Mouse (Mus musculus): ENCODE measurements around the gene Ugt1a2.

Ugt1a2 gene

GRCm38 (mm10) chr1:88233421-88234247 is 33.2 kb downstream of the Ugt1a2 start:
- no peak for DNase-seq (ENCODE audit: low spot score)

- no peak for DNase-seq (ENCODE audit: low spot score)
These were observed 33.8 kb downstream of the Ugt1a2 start for GRCm38 (mm10) chr1:88234248-88234610.

GRCm38 (mm10) chr1:88234646-88235045 is 34.2 kb downstream of the Ugt1a2 start:
- no peak for DNase-seq (ENCODE audit: low spot score)

GRCm38 (mm10) chr1:88235046-88235893 is 34.9 kb downstream of the Ugt1a2 start:
- DNase-seq (ENCODE audit: low spot score) = no peak

GRCm38 (mm10) chr1:88235894-88236415 is 35.6 kb downstream of the Ugt1a2 start:
- no peak for DNase-seq (ENCODE audit: low spot score)

GRCm38 (mm10) chr1:88237311-88237710 is 36.9 kb downstream of the Ugt1a2 start:
- no peak for DNase-seq (ENCODE audit: low spot score)

- DNase-seq (ENCODE audit: low spot score) = no peak
These were observed 38.4 kb downstream of the Ugt1a2 start for GRCm38 (mm10) chr1:88238771-88239170.

- no peak for DNase-seq (ENCODE audit: low spot score)
These were observed 39.7 kb downstream of the Ugt1a2 start for GRCm38 (mm10) chr1:88240072-88240471.

GRCm38 (mm10) chr1:88240579-88240978 is 40.2 kb downstream of the Ugt1a2 start:
- DNase-seq (ENCODE audit: low spot score) = no peak

- DNase-seq (ENCODE audit: low spot score) = no peak
These were observed 43.5 kb downstream of the Ugt1a2 start for GRCm38 (mm10) chr1:88243861-88244260.

- DNase-seq (ENCODE audit: low spot score) = no peak
These were observed 45.5 kb downstream of the Ugt1a2 start for GRCm38 (mm10) chr1:88245881-88246280.

GRCm38 (mm10) chr1:88246386-88246785 is 46.0 kb downstream of the Ugt1a2 start:
- no peak for DNase-seq (ENCODE audit: low spot score)

GRCm38 (mm10) chr1:88247660-88248059 is 47.3 kb downstream of the Ugt1a2 start:
- no peak for DNase-seq (ENCODE audit: low spot score)

GRCm38 (mm10) chr1:88248658-88249057 is 48.3 kb downstream of the Ugt1a2 start:
- DNase-seq (ENCODE audit: low spot score) = no peak

GRCm38 (mm10) chr1:88249596-88249995 is 49.2 kb downstream of the Ugt1a2 start:
- no peak for DNase-seq (ENCODE audit: low spot score)

GRCm38 (mm10) chr1:88250023-88250422 is 49.6 kb downstream of the Ugt1a2 start:
- no peak for DNase-seq (ENCODE audit: low spot score)

- no peak for DNase-seq (ENCODE audit: low spot score)
These were observed 52.7 kb downstream of the Ugt1a2 start for GRCm38 (mm10) chr1:88253106-88253505.

- DNase-seq (ENCODE audit: low spot score) = no peak
These were observed 53.1 kb downstream of the Ugt1a2 start for GRCm38 (mm10) chr1:88253540-88253939.

- DNase-seq (ENCODE audit: low spot score) = peak; percentile 63
These were observed 54.5 kb downstream of the Ugt1a2 start for GRCm38 (mm10) chr1:88254793-88255465.

GRCm38 (mm10) chr1:88255466-88255857 is 55.1 kb downstream of the Ugt1a2 start:
- DNase-seq (ENCODE audit: low spot score) = no peak

GRCm38 (mm10) chr1:88255989-88256754 is 55.8 kb downstream of the Ugt1a2 start:
- DNase-seq (ENCODE audit: low spot score) = no peak
